Mouse (Mus musculus) embryonic fibroblast, embryonic 13.5 days (primary cell): Measurements from ENCODE around the gene Xpc.

Experiments used
- CTCF ChIP-seq: IDR thresholded peaks from 2 replicates; pipeline ENCODE4 v1.5.1; 2011; ENCODE audit warnings: mild to moderate bottlenecking, control low read depth, low read length, moderate library complexity, borderline replicate concordance; ENCODE audit not compliant: insufficient read depth
- POLR2A ChIP-seq: IDR thresholded peaks from 2 replicates; pipeline ENCODE4 v1.6.1; 2011; ENCODE audit warnings: low read depth, mild to moderate bottlenecking, control low read depth, low read length, moderate library complexity

DNA sequence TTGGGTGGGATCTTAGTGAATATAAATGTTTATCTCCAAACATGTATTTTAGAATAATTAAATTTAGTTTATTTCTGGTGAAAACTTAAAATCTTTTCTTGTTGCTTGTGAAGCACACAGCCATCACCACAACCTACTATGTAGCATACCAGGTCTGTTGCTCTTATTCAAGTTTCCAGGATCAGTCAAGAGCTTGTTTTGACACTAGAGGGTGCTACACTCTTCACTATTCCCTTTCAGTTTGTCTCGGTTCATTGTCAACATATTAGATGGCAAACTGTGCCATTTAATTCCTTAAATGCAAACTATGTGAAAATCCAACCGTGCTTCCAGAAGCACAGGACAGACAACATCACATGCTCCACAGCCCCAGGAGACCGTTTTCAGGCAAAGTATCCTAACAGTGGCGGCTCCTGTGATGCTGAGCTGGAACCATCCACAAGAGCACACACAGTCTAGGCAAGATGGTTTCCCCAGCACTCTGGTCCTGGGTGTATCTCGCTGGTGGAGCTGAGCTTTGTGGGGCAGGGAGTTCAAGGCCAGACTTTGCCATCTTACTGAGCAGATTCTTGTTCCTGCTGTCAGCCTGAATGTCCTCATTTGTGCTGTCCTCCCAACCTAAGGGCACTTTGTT is 11.7 kb upstream of the Xpc start:
- TF ChIP-seq CTCF (no peak), POLR2A (no peak)
